Mouse (Mus musculus) liver, embryonic 15.5 days (tissue): ENCODE results near the gene A730009L09Rik. TPM values are rescaled to one million over a fixed set of nuclear protein-coding genes. Genes with fewer than 3 reads are reported as not detected.

Experiments used
- ATAC-seq: fragments of 200-750 bp; cut with Nextera tagmentation; 2 replicates; pipeline ENCODE4 v1.8.0; 2017; ENCODE audit warnings: moderate number of reproducible peaks, mild to moderate bottlenecking, moderate library complexity; ENCODE audit not compliant: insufficient read depth
- H3K27ac ChIP-seq: fragments of 300-500 bp; sonication (generic); replicated peaks from 2 replicates; pipeline ENCODE4 v1.5.1; 2015; ENCODE audit warnings: mild to moderate bottlenecking, inconsistent platforms
- H3K27me3 ChIP-seq: fragments of 300-500 bp; sonication (generic); 2 replicates; pipeline ENCODE4 v1.6.1; 2015; ENCODE audit warnings: mild to moderate bottlenecking, inconsistent platforms
- H3K36me3 ChIP-seq: fragments of 300-500 bp; sonication (generic); replicated peaks from 2 replicates; pipeline ENCODE4 v1.6.1; 2015; ENCODE audit warnings: moderate library complexity, mild to moderate bottlenecking, inconsistent platforms
- H3K4me1 ChIP-seq: fragments of 300-500 bp; sonication (generic); replicated peaks from 2 replicates; pipeline ENCODE4 v1.6.1; 2015; ENCODE audit warnings: inconsistent platforms
- H3K4me2 ChIP-seq: fragments of 300-500 bp; sonication (generic); 2 replicates; pipeline ENCODE4 v1.6.1; 2015; ENCODE audit warnings: moderate library complexity, mild to moderate bottlenecking, inconsistent platforms
- H3K4me3 ChIP-seq: fragments of 300-500 bp; sonication (generic); replicated peaks from 2 replicates; pipeline ENCODE4 v1.5.1; 2015; ENCODE audit warnings: mild to moderate bottlenecking, inconsistent platforms
- H3K9ac ChIP-seq: fragments of 300-500 bp; sonication (generic); 2 replicates; pipeline ENCODE4 v1.6.1; 2015; ENCODE audit warnings: moderate library complexity, mild to moderate bottlenecking, inconsistent platforms
- H3K9me3 ChIP-seq: fragments of 300-500 bp; sonication (generic); replicated peaks from 2 replicates; pipeline ENCODE4 v1.6.1; 2016; ENCODE audit warnings: inconsistent platforms
- WGBS: fragments of 180-500 bp; shearing (Covaris S2); methylation state at CpG from one replicate; pipeline ENCODE4 v1.1.7; 2015; ENCODE audit warnings: mixed read lengths; ENCODE audit not compliant: insufficient replicate concordance; 5-methylcytosine and 5-hydroxymethylcytosine counted together
- polyA plus RNA-seq: library from polyadenylated mRNA; unstranded; fragments of >200 nt; fragmentation: Nextera tagmentation; extraction: Ambion mirVana; gene quantifications from 2 replicates; pipeline ENCODE4 v1.2.1, GENCODE M21; 2015

A730009L09Rik gene
- polyA plus RNA-seq, 1 experiment from 2014 or later, result not detected

DNA sequence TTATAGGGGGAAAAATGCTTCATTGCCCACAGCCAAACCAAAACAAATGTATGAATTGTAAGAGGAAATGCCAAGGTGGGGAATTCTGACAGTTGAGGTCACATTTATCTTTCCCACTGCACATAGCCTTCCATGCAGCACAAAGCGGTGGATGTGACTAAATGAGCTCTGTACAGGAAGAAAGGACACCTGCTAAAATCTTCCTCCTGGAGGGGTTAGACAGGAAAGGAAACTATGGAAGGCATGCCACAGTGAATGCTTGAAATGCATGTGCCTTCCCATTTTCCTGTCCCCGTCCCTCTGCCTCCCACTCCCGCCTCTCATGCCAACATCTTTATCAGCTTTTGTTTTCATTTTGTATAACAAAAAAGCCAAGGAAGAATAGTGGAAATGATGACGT lies 7.2 kb upstream of the A730009L09Rik start:
- no peak overlapping the region for H3K9ac ChIP-seq
- 50% methylated on average over 4 of the region's 4 CpGs for whole genome bisulfite sequencing
- ATAC-seq, result no peak

DNA sequence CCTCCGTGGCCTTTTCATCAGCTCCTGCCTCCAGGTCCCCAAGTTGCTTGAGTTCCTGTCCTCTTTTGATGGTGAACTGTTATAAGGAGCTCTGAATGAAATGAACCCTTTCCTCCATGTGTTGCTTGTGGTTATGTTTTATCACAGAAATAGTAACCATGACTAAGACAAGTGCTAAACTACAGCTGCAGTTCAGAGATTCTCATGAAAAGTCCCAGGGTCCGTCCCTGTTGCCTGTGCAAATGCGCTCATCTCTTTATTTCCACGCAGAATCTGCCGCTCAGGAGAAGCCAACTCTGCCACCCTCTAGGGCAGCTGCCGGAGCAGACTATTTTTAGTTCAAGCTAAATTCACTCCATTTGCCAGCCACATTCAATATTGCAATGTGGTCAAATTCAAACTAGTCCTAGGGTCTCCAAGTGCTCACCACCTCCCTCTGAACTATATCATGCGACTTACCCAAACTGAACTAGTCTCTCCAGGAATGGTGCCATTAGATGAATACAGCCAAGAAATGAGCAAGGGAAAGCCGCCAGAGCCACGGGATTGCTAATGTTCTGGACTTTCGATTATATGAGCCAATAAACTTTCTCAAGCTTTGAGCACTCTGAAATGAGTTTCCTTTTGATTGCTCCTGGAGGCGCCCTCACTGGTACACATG lies 7.2 kb downstream of the A730009L09Rik start:
- Histone ChIP-seq H3K4me2 (no peak overlapping the region), H3K27me3 (no peaks in the 10 kb centered on the region), H3K9me3 (no peaks in the 10 kb centered on the region), H3K36me3 (no peaks in the 10 kb centered on the region), H3K4me1 (no peaks in the 10 kb centered on the region), H3K9ac (no peak overlapping the region), H3K4me3 (no peak overlapping the region), H3K27ac (no peak overlapping the region)
- ATAC-seq, result no peak
- 72% methylated on average over 11 of the region's 11 CpGs for WGBS

More for the DNA sequence above, 7.2 kb upstream of the A730009L09Rik start:
- H3K4me1 ChIP-seq, result no peaks in the 10 kb centered on the region
- no peak overlapping the region for H3K4me3 ChIP-seq
- no peak overlapping the region for H3K27ac ChIP-seq
- no peak overlapping the region for H3K4me2 ChIP-seq
- no peaks in the 10 kb centered on the region for H3K27me3 ChIP-seq
- H3K9me3 ChIP-seq, result no peaks in the 10 kb centered on the region
- no peaks in the 10 kb centered on the region for H3K36me3 ChIP-seq

DNA sequence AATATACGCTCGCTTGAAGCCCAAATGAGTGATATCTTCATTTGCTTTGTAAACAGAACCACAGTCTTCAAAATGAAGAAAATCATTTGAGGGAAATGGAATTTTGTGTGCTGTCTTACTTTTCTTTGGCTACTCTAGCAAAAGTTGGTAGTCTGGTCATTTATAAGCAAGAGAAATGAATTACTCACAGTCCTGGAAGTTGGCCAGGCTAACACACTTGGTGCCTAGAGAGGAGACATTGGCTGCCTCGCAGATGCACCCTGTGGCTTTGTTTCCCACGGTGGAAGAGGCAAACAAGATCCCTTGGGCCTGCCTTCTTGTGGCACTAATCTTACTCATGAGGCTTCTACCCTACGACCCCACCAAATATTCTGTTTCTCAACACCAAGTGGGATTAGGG lies 8.1 kb downstream of the A730009L09Rik start:
- Histone ChIP-seq H3K4me1 (no peaks in the 10 kb centered on the region), H3K36me3 (no peaks in the 10 kb centered on the region), H3K4me3 (no peak overlapping the region), H3K27ac (no peak overlapping the region), H3K9ac (no peak overlapping the region), H3K4me2 (no peak overlapping the region), H3K27me3 (no peaks in the 10 kb centered on the region), H3K9me3 (no peaks in the 10 kb centered on the region)
- no peak for ATAC-seq
- 59% methylated on average over 5 of the region's 5 CpGs for WGBS

DNA sequence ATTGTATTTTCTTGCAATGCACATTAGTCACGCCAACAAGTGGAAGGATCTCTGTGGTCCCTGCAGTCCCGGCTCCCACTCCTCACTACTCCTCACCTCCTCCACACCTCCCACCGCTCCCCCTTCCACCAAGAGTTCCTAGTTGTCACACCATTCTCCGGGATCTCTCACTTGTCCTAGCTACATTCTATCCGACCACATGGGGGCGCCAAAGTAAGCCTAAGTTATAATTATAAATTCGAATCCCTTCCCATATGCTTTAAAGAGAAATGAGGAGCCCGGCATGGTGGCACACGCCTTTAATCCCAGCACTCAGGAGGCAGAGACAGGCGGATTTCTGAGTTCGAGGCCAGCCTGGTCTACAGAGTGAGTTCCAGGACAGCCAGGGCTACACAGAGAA lies 12.5 kb downstream of the A730009L09Rik start:
- WGBS, result 29% methylated on average over 11 of the region's 11 CpGs
- no peaks in the 10 kb centered on the region for H3K4me1 ChIP-seq
- no peak overlapping the region for H3K9ac ChIP-seq

DNA sequence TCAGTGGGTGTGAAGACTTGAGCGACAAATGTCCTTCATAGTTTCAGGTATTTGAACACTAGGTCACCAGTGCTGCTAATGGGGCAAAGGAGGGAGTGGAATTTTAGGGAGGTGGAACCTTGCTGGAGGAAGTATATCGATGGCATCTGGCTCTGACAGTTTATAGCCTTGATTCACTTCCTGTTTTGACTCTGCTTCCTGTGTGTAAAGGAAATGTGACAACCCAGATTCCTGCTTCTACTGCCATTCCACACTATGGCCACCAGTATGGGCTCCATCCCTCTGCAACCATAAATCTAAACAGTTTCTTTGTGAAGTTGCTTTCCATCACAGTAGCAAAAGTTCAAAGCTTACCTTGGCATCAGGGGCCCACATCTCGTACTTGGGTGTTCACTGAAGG lies 17.9 kb downstream of the A730009L09Rik start:
- H3K9ac ChIP-seq, result no peak overlapping the region
- H3K9me3 ChIP-seq, result no peaks in the 10 kb centered on the region
- no peaks in the 10 kb centered on the region for H3K27me3 ChIP-seq
- H3K36me3 ChIP-seq, result no peaks in the 10 kb centered on the region
- H3K4me1 ChIP-seq, result no peaks in the 10 kb centered on the region
- no peak overlapping the region for H3K4me2 ChIP-seq
- no peak for ATAC-seq
- no peak overlapping the region for H3K27ac ChIP-seq
- 46% methylated on average over 3 of the region's 3 CpGs for WGBS
- no peak overlapping the region for H3K4me3 ChIP-seq

More for the DNA sequence above, 12.5 kb downstream of the A730009L09Rik start:
- Histone ChIP-seq H3K27me3 (no peaks in the 10 kb centered on the region), H3K36me3 (no peaks in the 10 kb centered on the region), H3K27ac (no peak overlapping the region), H3K4me2 (no peak overlapping the region), H3K9me3 (no peaks in the 10 kb centered on the region), H3K4me3 (no peak overlapping the region)
- no peak for ATAC-seq

DNA sequence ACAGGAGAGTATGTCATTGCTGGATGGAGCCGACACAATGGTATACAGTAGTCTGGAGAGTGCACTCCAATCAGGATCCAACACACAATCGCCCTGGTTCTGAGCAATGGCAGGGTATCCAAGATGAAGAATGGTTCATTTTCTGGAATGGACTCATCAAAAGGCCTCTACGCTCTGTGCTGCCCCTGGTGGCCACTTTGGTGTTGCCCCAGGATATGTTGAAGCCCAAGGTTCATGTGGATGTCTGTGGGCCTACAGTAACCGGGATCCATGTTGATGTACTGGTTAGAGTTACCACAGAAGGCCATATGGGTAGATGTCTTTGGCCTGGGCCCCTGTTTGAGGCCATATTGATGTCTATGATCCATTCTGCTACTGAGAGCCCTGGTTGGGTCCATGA lies 31.1 kb downstream of the A730009L09Rik start:
- Histone ChIP-seq H3K4me1 (no peaks in the 10 kb centered on the region), H3K27ac (no peak overlapping the region), H3K4me2 (no peak overlapping the region), H3K4me3 (no peak overlapping the region), H3K9me3 (no peaks in the 10 kb centered on the region), H3K9ac (no peak overlapping the region), H3K36me3 (no peaks in the 10 kb centered on the region), H3K27me3 (no peaks in the 10 kb centered on the region)
- no peak for ATAC-seq
- 64% methylated on average over 4 of the region's 4 CpGs for WGBS

DNA sequence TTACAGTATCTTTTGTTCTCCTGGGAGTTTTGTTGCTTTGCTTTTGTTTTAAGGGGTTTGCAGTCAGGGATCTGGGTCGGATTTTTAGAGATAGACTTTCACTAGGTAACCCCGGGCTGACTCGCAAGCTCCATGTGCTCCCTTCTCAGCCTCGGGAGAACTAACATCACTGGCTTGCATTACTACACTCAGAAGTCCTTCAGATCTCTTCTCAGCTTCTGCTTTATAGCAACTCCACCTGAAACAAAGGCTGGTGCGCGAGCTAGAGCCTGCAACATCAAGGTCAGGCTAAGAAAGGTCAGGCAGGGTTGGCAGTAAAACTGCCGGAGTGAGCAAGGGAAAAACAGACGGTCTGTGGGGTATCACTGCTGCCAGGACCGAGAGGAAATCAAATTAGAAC lies 34.2 kb downstream of the A730009L09Rik start:
- no peak for ATAC-seq
- H3K27ac ChIP-seq, result no peak overlapping the region
- H3K9ac ChIP-seq, result no peak overlapping the region
- H3K4me2 ChIP-seq, result no peak overlapping the region
- no peaks in the 10 kb centered on the region for H3K36me3 ChIP-seq
- no peaks in the 10 kb centered on the region for H3K9me3 ChIP-seq
- H3K4me3 ChIP-seq, result no peak overlapping the region
- 47% methylated on average over 9 of the region's 9 CpGs for WGBS
- no peaks in the 10 kb centered on the region for H3K4me1 ChIP-seq
- H3K27me3 ChIP-seq, result no peaks in the 10 kb centered on the region

DNA sequence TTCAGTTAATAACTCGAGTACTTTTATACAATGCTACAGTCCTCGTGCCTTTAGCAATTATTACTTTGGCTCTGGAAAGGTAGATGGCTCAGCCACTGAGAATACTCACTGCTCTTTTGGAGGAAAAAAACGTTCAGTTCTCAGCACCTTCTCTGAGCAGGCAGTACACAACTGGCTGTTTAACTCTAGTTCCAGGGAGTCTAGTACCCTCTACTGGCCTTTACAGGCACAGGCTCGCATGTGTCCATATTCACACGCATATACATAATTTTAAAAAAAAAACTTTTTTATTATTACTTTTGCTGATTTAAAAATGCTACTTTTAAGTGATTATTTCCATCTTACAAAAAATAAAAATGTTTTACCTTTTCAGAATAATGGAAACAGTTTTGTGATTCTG lies 35.5 kb downstream of the A730009L09Rik start:
- no peak overlapping the region for H3K4me3 ChIP-seq
- H3K27ac ChIP-seq, result no peak overlapping the region
- ATAC-seq, result no peak
- H3K4me2 ChIP-seq, result no peak overlapping the region
- H3K36me3 ChIP-seq, result no peaks in the 10 kb centered on the region
- no peaks in the 10 kb centered on the region for H3K9me3 ChIP-seq
- H3K27me3 ChIP-seq, result no peaks in the 10 kb centered on the region
- H3K9ac ChIP-seq, result no peak overlapping the region
- 57% methylated on average over 5 of the region's 5 CpGs for WGBS
- H3K4me1 ChIP-seq, result no peaks in the 10 kb centered on the region

DNA sequence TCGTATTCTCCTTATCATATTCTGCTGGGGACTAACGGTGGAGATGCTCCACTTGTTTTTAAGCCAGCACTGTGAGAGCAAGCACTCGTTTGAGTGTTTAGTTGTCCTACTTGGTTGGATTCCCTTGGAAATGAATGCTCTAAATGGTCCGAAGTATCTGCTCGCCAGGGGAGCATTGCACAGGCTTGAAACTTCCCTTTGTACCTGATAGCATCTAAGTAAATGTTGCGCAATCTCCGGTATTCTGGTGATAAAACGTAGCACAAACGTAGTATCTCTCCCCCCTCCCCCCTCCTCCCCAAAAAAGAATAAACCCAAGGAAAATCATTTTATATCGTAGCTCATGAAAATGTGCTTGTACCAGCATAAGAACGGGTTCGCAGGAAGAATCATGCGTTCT lies 39.1 kb downstream of the A730009L09Rik start:
- no peak for ATAC-seq
- Histone ChIP-seq H3K9me3 (no peaks in the 10 kb centered on the region), H3K4me3 (no peak overlapping the region), H3K9ac (no peak overlapping the region), H3K36me3 (no peaks in the 10 kb centered on the region), H3K4me2 (no peak overlapping the region), H3K4me1 (no peaks in the 10 kb centered on the region), H3K27me3 (no peaks in the 10 kb centered on the region), H3K27ac (no peak overlapping the region)
- WGBS, result 44% methylated on average over 13 of the region's 13 CpGs

DNA sequence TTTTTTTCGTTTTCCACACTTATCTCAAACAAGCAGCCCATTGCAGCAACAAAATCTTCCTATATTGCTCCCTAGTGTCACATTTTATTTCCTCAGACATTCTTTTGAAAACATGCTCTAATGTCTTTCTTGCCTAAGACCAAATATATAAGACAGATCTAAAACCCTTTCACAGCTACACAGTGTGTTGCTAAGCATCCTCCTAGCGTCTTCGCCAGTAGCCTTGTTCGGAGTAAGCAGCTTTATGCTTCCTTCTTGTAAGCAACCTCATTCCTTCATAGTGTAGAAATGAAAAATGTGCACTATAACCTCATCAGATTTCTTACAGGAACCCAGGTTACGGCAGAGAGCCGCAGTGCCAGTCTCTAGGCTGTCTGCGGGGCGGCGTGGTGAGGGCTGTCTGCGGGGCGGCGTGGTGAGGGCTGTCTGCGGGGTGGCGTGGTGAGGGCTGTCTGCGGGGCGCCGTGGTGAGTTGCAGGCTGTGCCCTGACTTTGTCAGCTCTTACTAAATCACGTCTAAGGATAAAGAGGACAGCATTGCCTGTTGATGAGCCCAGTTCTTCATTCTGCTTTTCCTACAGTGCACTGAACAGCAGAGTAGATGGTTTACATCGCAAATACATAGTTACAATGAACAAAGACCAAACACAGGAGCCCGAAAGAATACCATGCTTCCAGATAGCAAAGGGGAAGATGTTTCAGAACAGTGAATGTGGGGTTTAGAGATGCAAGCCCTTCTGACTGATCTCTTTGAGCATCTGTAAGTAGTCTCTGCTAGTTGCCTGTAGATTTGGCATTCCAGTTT lies 43.4 kb downstream of the A730009L09Rik start:
- 49% methylated on average over 20 of the region's 20 CpGs for WGBS

DNA sequence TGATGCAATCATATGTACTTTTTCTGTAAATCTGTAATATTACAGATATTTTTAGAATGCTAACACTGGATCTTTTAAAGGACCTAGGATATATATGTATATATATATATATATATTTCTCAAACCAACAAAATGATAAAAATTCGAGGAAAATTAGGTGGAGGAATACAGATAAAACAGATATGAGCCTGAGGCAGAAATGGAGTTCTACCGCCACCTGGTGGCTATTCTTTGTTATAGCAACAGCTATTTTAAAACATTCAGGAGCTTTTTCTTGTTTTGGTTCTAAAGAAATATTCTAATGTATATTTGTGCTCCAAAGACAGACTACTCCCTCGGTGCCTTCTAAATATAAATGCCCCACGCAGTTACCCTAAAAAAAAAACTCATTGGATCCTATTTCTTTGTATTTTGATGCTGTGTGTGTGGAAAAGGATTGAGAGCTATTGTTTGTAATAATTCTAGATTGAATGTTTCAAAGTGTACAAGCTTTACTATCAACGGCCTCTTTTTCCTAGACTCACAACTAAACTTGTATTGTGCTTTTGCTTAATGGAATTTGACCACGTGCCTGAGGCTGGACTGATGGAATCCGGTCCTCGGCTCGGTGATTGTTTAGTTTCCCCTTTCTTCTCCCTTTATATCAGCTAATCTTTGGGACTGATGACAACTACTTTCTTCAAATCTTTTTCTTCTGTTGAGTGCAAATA lies 44.8 kb downstream of the A730009L09Rik start:
- H3K4me3 ChIP-seq, result no peak overlapping the region
- H3K27ac ChIP-seq, result no peak overlapping the region
- H3K27me3 ChIP-seq, result no peaks in the 10 kb centered on the region
- H3K4me1 ChIP-seq, result no peaks in the 10 kb centered on the region
- no peaks in the 10 kb centered on the region for H3K36me3 ChIP-seq
- H3K9ac ChIP-seq, result no peak overlapping the region
- no peaks in the 10 kb centered on the region for H3K9me3 ChIP-seq
- no peak for ATAC-seq
- H3K4me2 ChIP-seq, result no peak overlapping the region
- WGBS, result 28% methylated on average over 9 of the region's 9 CpGs

More for the DNA sequence above, 43.4 kb downstream of the A730009L09Rik start:
- Histone ChIP-seq H3K9me3 (no peaks in the 10 kb centered on the region), H3K4me3 (no peak overlapping the region), H3K27ac (no peak overlapping the region), H3K27me3 (no peaks in the 10 kb centered on the region), H3K36me3 (no peaks in the 10 kb centered on the region), H3K4me1 (no peaks in the 10 kb centered on the region), H3K4me2 (no peak overlapping the region), H3K9ac (no peak overlapping the region)
- no peak for ATAC-seq
